Mouse (Mus musculus) olfactory bulb, adult 2 months (tissue): ENCODE results near the gene Apbb1ip. TPM values are rescaled to one million over a fixed set of nuclear protein-coding genes. Genes with fewer than 3 reads are reported as not detected.

Experiments used
- H3K27ac ChIP-seq: fragments of 200-500 bp; 2 replicates; pipeline ENCODE4 v1.5.1; 2012; ENCODE audit warnings: low read depth, low read length; ENCODE audit not compliant: insufficient read depth
- H3K4me1 ChIP-seq: fragments of 200-500 bp; 2 replicates; pipeline ENCODE4 v1.6.1; 2012; ENCODE audit warnings: low read length; ENCODE audit not compliant: control insufficient read depth, insufficient read depth
- H3K4me3 ChIP-seq: fragments of 200-500 bp; 2 replicates; pipeline ENCODE4 v1.5.1; 2012; ENCODE audit warnings: mild to moderate bottlenecking, low read depth, low read length, moderate library complexity; ENCODE audit not compliant: insufficient read depth
- CTCF ChIP-seq: fragments of 200-500 bp; IDR thresholded peaks from 2 replicates; pipeline ENCODE4 v1.5.1; 2012; ENCODE audit warnings: low read depth, mild to moderate bottlenecking, low read length, moderate library complexity; ENCODE audit not compliant: insufficient read depth
- POLR2A ChIP-seq: fragments of 200-500 bp; IDR thresholded peaks from 2 replicates; pipeline ENCODE4 v1.6.1; 2012; ENCODE audit warnings: mild to moderate bottlenecking, low read depth, low read length, moderate library complexity; ENCODE audit not compliant: insufficient read depth
- WGBS: fragments of 180-500 bp; shearing (Covaris S2); methylation state at CpG from one replicate; pipeline ENCODE4 v1.1.7; 2018; 5-methylcytosine and 5-hydroxymethylcytosine counted together
- polyA plus RNA-seq: library from polyadenylated mRNA; stranded (reverse); fragments of >200 nt; gene quantifications from 2 replicates; pipeline ENCODE4 v1.2.4, GENCODE M21; 2012; ENCODE audit warnings: low replicate concordance; ENCODE audit not compliant: missing spikeins, insufficient read depth, insufficient read length

The Apbb1ip gene
- polyA plus RNA-seq, 1 experiment: not detected

DNA sequence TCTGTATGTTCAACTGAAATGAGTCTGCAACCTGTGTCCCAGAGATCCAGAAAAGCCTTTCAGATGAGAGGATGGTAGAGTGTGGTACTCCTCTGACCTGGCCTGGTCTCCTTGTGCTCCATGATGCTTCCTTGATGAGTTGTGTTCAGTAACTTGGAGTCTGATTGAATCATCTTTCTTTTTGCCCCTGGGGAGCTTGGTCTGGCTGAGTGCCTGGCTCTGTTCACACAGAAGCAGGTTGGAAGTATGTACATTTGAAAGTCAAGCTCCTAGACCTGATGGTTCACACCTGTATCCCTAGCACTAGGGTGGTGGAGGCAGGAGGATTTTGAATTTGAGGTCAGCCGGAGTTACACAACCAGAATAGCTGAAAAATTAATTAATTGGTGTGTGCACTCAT is 32.7 kb downstream of the Apbb1ip start:
- no peak overlapping the region for H3K27ac ChIP-seq
- 88% methylated on average over 1 of the region's 1 CpGs for WGBS
- no peak for TF ChIP-seq POLR2A
- TF ChIP-seq CTCF: no peak

DNA sequence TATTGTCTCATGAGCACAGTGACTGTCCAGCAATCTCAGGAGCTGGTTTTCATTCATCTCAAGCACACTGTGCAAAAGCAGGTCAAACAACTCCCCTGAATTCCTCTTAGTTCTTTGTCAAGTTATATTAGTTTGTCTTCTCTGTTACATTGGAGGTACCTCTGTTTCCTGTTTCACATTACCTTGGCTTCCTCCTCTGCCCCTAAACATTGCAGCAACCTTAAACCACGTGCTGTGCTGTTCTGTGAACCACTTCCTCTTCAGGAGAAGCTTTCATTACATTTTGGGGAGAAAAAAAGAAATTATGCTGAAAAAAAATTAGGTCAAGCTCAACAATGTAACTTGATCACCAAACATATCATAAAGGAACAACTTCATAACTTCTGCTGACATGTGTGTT is 33.4 kb downstream of the Apbb1ip start:
- no peak for TF ChIP-seq POLR2A
- no peak for TF ChIP-seq CTCF
- 78% methylated on average over 1 of the region's 1 CpGs for WGBS
- Histone ChIP-seq H3K27ac (no peak overlapping the region), H3K4me3 (no peak overlapping the region), H3K4me1 (no peaks in the 10 kb centered on the region)

More for the DNA sequence above, 32.7 kb downstream of the Apbb1ip start:
- Histone ChIP-seq H3K4me3 (no peak overlapping the region), H3K4me1 (no peaks in the 10 kb centered on the region)

GRCm38 (mm10) chr2:22810851-22811250 is 37.0 kb downstream of the Apbb1ip start:
- Histone ChIP-seq H3K4me3 (no peak overlapping the region), H3K27ac (no peak overlapping the region), H3K4me1 (no peaks in the 10 kb centered on the region)
- TF ChIP-seq POLR2A: no peak
- no peak for TF ChIP-seq CTCF
- 93% methylated on average over 4 of the region's 4 CpGs for WGBS

- Histone ChIP-seq H3K4me1 (no peaks in the 10 kb centered on the region), H3K27ac (no peak overlapping the region), H3K4me3 (no peak overlapping the region)
- 90% methylated on average over 8 of the region's 8 CpGs for WGBS
- TF ChIP-seq CTCF (no peak), POLR2A (no peak)
Measured at GRCm38 (mm10) chr2:22811466-22811865, 37.6 kb downstream of the Apbb1ip start.

DNA sequence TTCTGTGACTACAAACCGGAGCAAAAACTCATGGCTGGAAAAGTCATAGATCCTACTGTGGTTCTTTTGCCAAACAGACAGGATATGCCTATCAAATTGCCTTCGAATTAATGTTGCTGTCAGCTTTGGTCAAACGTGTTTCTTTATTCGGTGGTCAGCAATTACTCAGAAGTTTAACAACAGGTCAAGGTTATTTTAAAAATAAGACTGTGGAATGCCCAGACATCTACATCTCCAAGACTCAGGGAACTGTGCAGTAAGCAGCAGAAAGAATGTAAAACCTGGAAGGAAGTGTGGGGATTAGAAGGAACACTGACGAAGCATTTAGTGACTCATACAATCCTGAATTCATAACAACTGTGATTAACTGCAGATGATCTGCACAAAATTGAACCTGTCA is 40.0 kb downstream of the Apbb1ip start:
- 78% methylated on average over 5 of the region's 5 CpGs for WGBS
- TF ChIP-seq POLR2A (no peak), CTCF (no peak)
- Histone ChIP-seq H3K4me1 (no peaks in the 10 kb centered on the region), H3K4me3 (no peak overlapping the region), H3K27ac (no peak overlapping the region)

DNA sequence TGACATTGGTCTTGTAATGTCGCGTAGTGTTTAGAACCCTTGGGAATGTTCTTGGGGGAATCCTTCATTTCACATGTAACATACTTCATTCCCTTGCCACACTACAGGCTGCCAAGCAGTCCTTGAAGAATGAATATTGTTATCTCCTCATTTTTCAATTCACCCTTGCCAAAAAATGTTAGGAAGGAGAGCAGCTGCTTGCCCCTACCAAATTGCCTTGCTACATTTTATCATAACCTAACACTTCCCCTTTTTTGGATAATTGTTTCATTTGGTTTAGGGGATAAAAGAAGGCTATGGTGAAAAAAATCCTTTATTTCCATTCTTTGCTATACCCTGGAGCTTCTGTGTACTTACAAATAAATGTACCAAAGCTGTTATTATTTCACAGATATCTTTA is 41.8 kb downstream of the Apbb1ip start:
- TF ChIP-seq POLR2A: no peak
- TF ChIP-seq CTCF: no peak
- Histone ChIP-seq H3K27ac (no peak overlapping the region), H3K4me1 (no peaks in the 10 kb centered on the region), H3K4me3 (no peak overlapping the region)
- 95% methylated on average over 2 of the region's 2 CpGs for WGBS

GRCm38 (mm10) chr2:22816231-22816630 is 42.3 kb downstream of the Apbb1ip start:
- TF ChIP-seq CTCF (no peak), POLR2A (no peak)
- 66% methylated on average over 1 of the region's 1 CpGs for WGBS
- Histone ChIP-seq H3K4me1 (no peaks in the 10 kb centered on the region), H3K4me3 (no peak overlapping the region), H3K27ac (no peak overlapping the region)

- 74% methylated on average over 2 of the region's 2 CpGs for WGBS
- Histone ChIP-seq H3K27ac (no peak overlapping the region), H3K4me3 (no peak overlapping the region), H3K4me1 (no peaks in the 10 kb centered on the region)
- TF ChIP-seq POLR2A: no peak
- TF ChIP-seq CTCF: no peak
Measured at GRCm38 (mm10) chr2:22822293-22822692, 48.4 kb downstream of the Apbb1ip start.

GRCm38 (mm10) chr2:22845514-22845913 is 71.6 kb downstream of the Apbb1ip start:
- Histone ChIP-seq H3K4me3 (no peak overlapping the region), H3K4me1 (no peaks in the 10 kb centered on the region), H3K27ac (no peak overlapping the region)
- no peak for TF ChIP-seq CTCF
- no peak for TF ChIP-seq POLR2A
- 96% methylated on average over 4 of the region's 4 CpGs for WGBS

DNA sequence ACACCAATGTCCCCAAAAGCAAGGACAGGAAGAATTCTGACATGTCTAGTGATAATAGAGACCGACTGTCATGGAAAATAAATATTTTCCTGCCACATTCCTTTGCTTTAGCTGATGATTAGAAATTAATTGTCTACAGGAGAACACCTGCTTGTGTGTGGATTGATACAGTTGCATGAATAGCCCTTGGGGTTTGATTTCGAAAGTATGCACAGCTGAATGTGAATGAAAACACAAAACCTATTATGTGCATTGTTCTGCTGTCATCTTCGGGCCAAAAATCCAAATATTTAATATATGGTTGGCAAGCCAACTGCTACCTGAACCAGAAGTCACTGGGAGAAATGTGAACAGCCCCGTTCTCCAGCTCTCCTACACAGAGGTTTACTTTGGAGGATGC is 78.0 kb downstream of the Apbb1ip start:
- TF ChIP-seq POLR2A (no peak), CTCF (no peak)
- Histone ChIP-seq H3K4me3 (no peak overlapping the region), H3K27ac (no peak overlapping the region), H3K4me1 (no peaks in the 10 kb centered on the region)
- 78% methylated on average over 4 of the region's 4 CpGs for WGBS
